ENCODE assay signal across 8 mouse cellular contexts in genomic region chr8:119838100-119838982, GRCm38 (mm10). TPM values are rescaled to one million over a fixed set of nuclear protein-coding genes. Genes with fewer than 3 reads are reported as not detected.
DNase-seq lines count a peak whose midpoint lies in the region; ATAC-seq and TF ChIP-seq lines count a peak whose summit lies in the region.

No protein-coding gene starts in this region.

- DNase-seq in gastrocnemius, adult 2 months = no peak
- DNase-seq in gastrocnemius, postnatal 14 days = no peak
- no peak for DNase-seq in heart, postnatal 0 days (ENCODE audit: low spot score)
- no peak for DNase-seq in liver, embryonic 13.5 days
- DNase-seq in stomach, postnatal 0 days (ENCODE audit: low spot score) = no peak
- no peak for DNase-seq in cerebellum, adult 8-10 months
- DNase-seq in frontal cortex, postnatal 36 days (ENCODE audit: low spot score in 2 of 2) = no peak

- H3K27me3 ChIP-seq in E14TG2a.4 (ENCODE audit: insufficient read depth, low read length) = peaks cover 43% of the 10 kb centered on the region
- H3K27me3 ChIP-seq in heart, postnatal 0 days (ENCODE audit: control insufficient read depth, insufficient read depth, low read length) = no peaks in the 10 kb centered on the region
- H3K27me3 ChIP-seq in liver, embryonic 13.5 days = peaks cover 31% of the 10 kb centered on the region
- no peaks in the 10 kb centered on the region for H3K27me3 ChIP-seq in stomach, postnatal 0 days (ENCODE audit: control insufficient read depth, insufficient read depth, low read length)

- WGBS in heart, postnatal 0 days = 58% methylated on average over 19 of the region's 19 CpGs
- 30% methylated on average over 19 of the region's 19 CpGs for WGBS in liver, embryonic 13.5 days (ENCODE audit: insufficient replicate concordance)
- 31% methylated on average over 19 of the region's 19 CpGs for WGBS in stomach, postnatal 0 days

- H3K4me3 ChIP-seq in gastrocnemius, adult 2 months = peak overlapping the region; percentile 81
- peak overlapping the region; percentile 37 for H3K4me3 ChIP-seq in E14TG2a.4 (replicated peaks; ENCODE audit: low read length)
- peak overlapping the region; percentile 62; the same call in 1 of the 2 replicates for H3K4me3 ChIP-seq in heart, postnatal 0 days (ENCODE audit: low read depth, low read length)
- H3K4me3 ChIP-seq in liver, embryonic 13.5 days (replicated peaks) = peak overlapping the region; percentile 69
- peak overlapping the region; percentile 75 for H3K4me3 ChIP-seq in stomach, postnatal 0 days (ENCODE audit: low read depth, low read length)

- intact Hi-C loops in gastrocnemius, adult 2 months (cut with DNase I) = loop anchor here (5.0 kb wide), 1 partner anchor 41 kb away; no protein-coding TSS in a partner anchor
- intact Hi-C loops in gastrocnemius, postnatal 14 days (cut with DNase I; ENCODE audit: low total_unique reads) = loop anchor here (5.0 kb wide), 1 partner anchor 41 kb away; no protein-coding TSS in a partner anchor

- H3K9ac ChIP-seq in heart, postnatal 0 days (replicated peaks; ENCODE audit: low read depth, low read length) = no peak overlapping the region
- H3K9ac ChIP-seq in liver, embryonic 13.5 days = peak overlapping the region; percentile 74
- peak overlapping the region; percentile 83 for H3K9ac ChIP-seq in stomach, postnatal 0 days (ENCODE audit: low read length)

- no peak for TF ChIP-seq EP300 in heart, postnatal 0 days (IDR thresholded peaks at IDR 0.05; ENCODE audit: low read depth)
- no peak for TF ChIP-seq EP300 in stomach, postnatal 0 days (optimal IDR thresholded peaks at IDR 0.05)

- no peak for TF ChIP-seq CTCF in gastrocnemius, adult 2 months (IDR thresholded peaks at IDR 0.05)
- TF ChIP-seq CTCF in E14TG2a.4 (conservative IDR thresholded peaks at IDR 0.05; ENCODE audit: low read length) = no peak
- no peak for TF ChIP-seq CTCF in heart, postnatal 0 days (IDR thresholded peaks at IDR 0.05; ENCODE audit: low read depth)
- no peak for TF ChIP-seq CTCF in stomach, postnatal 0 days (IDR thresholded peaks at IDR 0.05; ENCODE audit: low read depth)

- no peak for ATAC-seq in heart, postnatal 0 days (ENCODE audit: insufficient read depth, low read depth)
- no peak for ATAC-seq in liver, embryonic 13.5 days (ENCODE audit: low read depth)
- no peak for ATAC-seq in stomach, postnatal 0 days (ENCODE audit: low FRiP score, low TSS enrichment)

- H3K4me2 ChIP-seq in heart, postnatal 0 days (ENCODE audit: low read depth, low read length) = peak overlapping the region; percentile 94
- H3K4me2 ChIP-seq in liver, embryonic 13.5 days = peak overlapping the region; percentile 85
- peak overlapping the region; percentile 93 for H3K4me2 ChIP-seq in stomach, postnatal 0 days (replicated peaks; ENCODE audit: low read depth)

- H3K4me1 ChIP-seq in E14TG2a.4 (replicated peaks; ENCODE audit: low read depth, low read length) = peaks cover 64% of the 10 kb centered on the region
- peaks cover 12% of the 10 kb centered on the region; the same call in 1 of the 2 replicates for H3K4me1 ChIP-seq in heart, postnatal 0 days (ENCODE audit: control insufficient read depth, insufficient read depth)
- peaks cover 65% of the 10 kb centered on the region for H3K4me1 ChIP-seq in liver, embryonic 13.5 days (replicated peaks)
- H3K4me1 ChIP-seq in stomach, postnatal 0 days (replicated peaks; ENCODE audit: control insufficient read depth, insufficient read depth) = peaks cover 11% of the 10 kb centered on the region; the same call in 1 of the 2 replicates

- peaks cover 5% of the 10 kb centered on the region for H3K36me3 ChIP-seq in E14TG2a.4 (ENCODE audit: insufficient read depth, low read length)
- no peaks in the 10 kb centered on the region for H3K36me3 ChIP-seq in heart, postnatal 0 days (replicated peaks; ENCODE audit: control insufficient read depth, insufficient read depth, low read length)
- 0 out of 2 replicates have a peak, but pooled peaks cover 6% of the 10 kb centered on the region for H3K36me3 ChIP-seq in liver, embryonic 13.5 days
- no peaks in the 10 kb centered on the region for H3K36me3 ChIP-seq in stomach, postnatal 0 days (ENCODE audit: control insufficient read depth, insufficient read depth, low read length)

- no peaks in the 10 kb centered on the region for H3K9me3 ChIP-seq in E14TG2a.4 (ENCODE audit: low read length)
- no peaks in the 10 kb centered on the region for H3K9me3 ChIP-seq in heart, postnatal 0 days (replicated peaks; ENCODE audit: control insufficient read depth, low read length)
- no peaks in the 10 kb centered on the region for H3K9me3 ChIP-seq in liver, embryonic 13.5 days (replicated peaks)
- H3K9me3 ChIP-seq in stomach, postnatal 0 days (ENCODE audit: control insufficient read depth, low read length) = no peaks in the 10 kb centered on the region

- H3K27ac ChIP-seq in gastrocnemius, adult 2 months = peak overlapping the region; percentile 88
- peak overlapping the region; percentile 36 for H3K27ac ChIP-seq in heart, postnatal 0 days (ENCODE audit: low read depth)
- H3K27ac ChIP-seq in liver, embryonic 13.5 days = peak overlapping the region; percentile 30
- peak overlapping the region; percentile 86 for H3K27ac ChIP-seq in stomach, postnatal 0 days (replicated peaks)

RNA-seq across cellular contexts. Expression of gene Cotl1, which starts 2.0 kb away (rescaled TPM):
- 1 to 10 TPM; 3.2 to 7.4 TPM for total RNA-seq in gastrocnemius, adult 2 months (2021)
- total RNA-seq in gastrocnemius, postnatal 14 days (2021) = 10 to 100 TPM; 18.3 to 24.5 TPM
- total RNA-seq in heart, postnatal 0 days (2014; rRNA removed; ENCODE audit: low replicate concordance) = 28.3 and 79.5 TPM in 2 replicates
- 15.4 and 22.3 TPM in 2 replicates for polyA plus RNA-seq in heart, postnatal 0 days (2015; fragmentation: Nextera tagmentation; extraction: Ambion mirVana)
- polyA plus RNA-seq in liver, embryonic 13.5 days (2015; fragmentation: Nextera tagmentation; extraction: Ambion mirVana) = 28.7 and 32.8 TPM in 2 replicates
- polyA plus RNA-seq in stomach, postnatal 0 days (2015; fragmentation: Nextera tagmentation; extraction: Ambion mirVana) = 100 and 106 TPM in 2 replicates

RNA-seq across cellular contexts. Expression of gene Klhl36, which starts 23.7 kb away (rescaled TPM):
- 1 to 10 TPM in 1 of 2 experiments, under 1 TPM in 1; 0.71 to 1.1 TPM for total RNA-seq in gastrocnemius, adult 2 months (2021)
- 1 to 10 TPM; 2.2 to 2.7 TPM for total RNA-seq in gastrocnemius, postnatal 14 days (2021)
- total RNA-seq in heart, postnatal 0 days (2014; rRNA removed; ENCODE audit: low replicate concordance) = 6.5 and 10.0 TPM in 2 replicates
- 6.7 and 6.9 TPM in 2 replicates for polyA plus RNA-seq in heart, postnatal 0 days (2015; fragmentation: Nextera tagmentation; extraction: Ambion mirVana)
- polyA plus RNA-seq in liver, embryonic 13.5 days (2015; fragmentation: Nextera tagmentation; extraction: Ambion mirVana) = 4.9 and 5.1 TPM in 2 replicates
- 9.0 and 10.0 TPM in 2 replicates for polyA plus RNA-seq in stomach, postnatal 0 days (2015; fragmentation: Nextera tagmentation; extraction: Ambion mirVana)

Comparison
In these comparisons a context has a peak if more than half of its experiments do, and no peak if none do; other contexts are left out.
1. H3K27ac ChIP-seq: peak in every context shown above with its lines; median percentile 88 in gastrocnemius, adult 2 months; 86 in stomach, postnatal 0 days; 36 in heart, postnatal 0 days; 30 in liver, embryonic 13.5 days.